Mouse (Mus musculus) limb, embryonic 11.5 days (tissue): ENCODE data around the gene Cacng2. TPM values are rescaled to one million over a fixed set of nuclear protein-coding genes. Genes with fewer than 3 reads are reported as not detected.

ENCODE experiments used
- ATAC-seq: fragments of 200-750 bp; cut with Nextera tagmentation; 2 replicates; pipeline ENCODE4 v1.8.0; 2017; ENCODE audit warnings: low read depth; ENCODE audit not compliant: insufficient number of reproducible peaks, low FRiP score, low TSS enrichment
- DNase-seq: peaks from one replicate; pipeline ENCODE4 v3.0.0-alpha.2; 2015; ENCODE audit warnings: low spot score
- H3K27ac ChIP-seq: fragments of 300-500 bp; sonication (generic); replicated peaks from 2 replicates; pipeline ENCODE4 v1.5.1; 2014; ENCODE audit warnings: low read depth, mild to moderate bottlenecking, low read length
- H3K27me3 ChIP-seq: fragments of 300-500 bp; sonication (generic); 2 replicates; pipeline ENCODE4 v1.6.1; 2014; ENCODE audit warnings: mild to moderate bottlenecking, low read length, mixed read lengths; ENCODE audit not compliant: control insufficient read depth, insufficient read depth
- H3K36me3 ChIP-seq: fragments of 300-500 bp; sonication (generic); 2 replicates; pipeline ENCODE4 v1.6.1; 2014; ENCODE audit warnings: mild to moderate bottlenecking, low read length, moderate library complexity, mixed read lengths; ENCODE audit not compliant: control insufficient read depth, insufficient read depth
- H3K4me1 ChIP-seq: fragments of 300-500 bp; sonication (generic); 2 replicates; pipeline ENCODE4 v1.6.1; 2014; ENCODE audit warnings: low read length, mixed read lengths; ENCODE audit not compliant: control insufficient read depth, insufficient read depth
- H3K4me2 ChIP-seq: fragments of 300-500 bp; sonication (generic); 2 replicates; pipeline ENCODE4 v1.6.1; 2014; ENCODE audit warnings: low read depth, mild to moderate bottlenecking, moderate library complexity; ENCODE audit not compliant: severe bottlenecking
- H3K4me3 ChIP-seq: fragments of 300-500 bp; sonication (generic); 2 replicates; pipeline ENCODE4 v1.5.1; 2014; ENCODE audit warnings: low read depth, low read length
- H3K9ac ChIP-seq: fragments of 300-500 bp; sonication (generic); 2 replicates; pipeline ENCODE4 v1.6.1; 2014; ENCODE audit warnings: mild to moderate bottlenecking, low read length
- H3K9me3 ChIP-seq: fragments of 300-500 bp; sonication (generic); 2 replicates; pipeline ENCODE4 v1.6.1; 2016; ENCODE audit warnings: low read length; ENCODE audit not compliant: control insufficient read depth
- WGBS: fragments of 180-500 bp; shearing (Covaris S2); extraction: QIAGEN DNeasy Blood & Tissue Kit; methylation state at CpG from one replicate; pipeline ENCODE4 v1.1.7; 2014; 5-methylcytosine and 5-hydroxymethylcytosine counted together
- polyA plus RNA-seq: library from polyadenylated mRNA; unstranded; fragments of >200 nt; fragmentation: Nextera tagmentation; extraction: Ambion mirVana; gene quantifications from 2 replicates; pipeline ENCODE4 v1.2.1, GENCODE M21; 2014

Cacng2 gene
- polyA plus RNA-seq, 1 experiment from 2014 or later = not detected

- 84% methylated on average over 10 of the region's 10 CpGs for WGBS
- H3K4me3 ChIP-seq = no peak overlapping the region
- H3K4me2 ChIP-seq = no peak overlapping the region
- H3K9me3 ChIP-seq = no peaks in the 10 kb centered on the region
- H3K36me3 ChIP-seq = no peaks in the 10 kb centered on the region
- H3K27me3 ChIP-seq = no peaks in the 10 kb centered on the region
- DNase-seq (no peak), ATAC-seq (no peak)
- no peak overlapping the region for H3K27ac ChIP-seq
- no peaks in the 10 kb centered on the region for H3K4me1 ChIP-seq
- no peak overlapping the region for H3K9ac ChIP-seq
Measured at GRCm38 (mm10) chr15:78050682-78051081, 69.1 kb downstream of the Cacng2 start.

GRCm38 (mm10) chr15:78049933-78050332, 69.9 kb downstream of the Cacng2 start:
- Histone ChIP-seq H3K9ac (no peak overlapping the region), H3K27me3 (no peaks in the 10 kb centered on the region), H3K4me1 (no peaks in the 10 kb centered on the region), H3K36me3 (no peaks in the 10 kb centered on the region), H3K27ac (no peak overlapping the region), H3K4me2 (no peak overlapping the region), H3K4me3 (no peak overlapping the region), H3K9me3 (no peaks in the 10 kb centered on the region)
- DNase-seq (no peak), ATAC-seq (no peak)
- WGBS = 81% methylated on average over 2 of the region's 2 CpGs

GRCm38 (mm10) chr15:78045842-78046241, 74.0 kb downstream of the Cacng2 start:
- Histone ChIP-seq H3K9me3 (no peaks in the 10 kb centered on the region), H3K36me3 (no peaks in the 10 kb centered on the region), H3K4me3 (no peak overlapping the region), H3K27ac (no peak overlapping the region), H3K27me3 (no peaks in the 10 kb centered on the region), H3K9ac (no peak overlapping the region), H3K4me2 (no peak overlapping the region), H3K4me1 (no peaks in the 10 kb centered on the region)
- no peak for ATAC-seq
- 72% methylated on average over 7 of the region's 7 CpGs for WGBS
- no peak for DNase-seq

DNA sequence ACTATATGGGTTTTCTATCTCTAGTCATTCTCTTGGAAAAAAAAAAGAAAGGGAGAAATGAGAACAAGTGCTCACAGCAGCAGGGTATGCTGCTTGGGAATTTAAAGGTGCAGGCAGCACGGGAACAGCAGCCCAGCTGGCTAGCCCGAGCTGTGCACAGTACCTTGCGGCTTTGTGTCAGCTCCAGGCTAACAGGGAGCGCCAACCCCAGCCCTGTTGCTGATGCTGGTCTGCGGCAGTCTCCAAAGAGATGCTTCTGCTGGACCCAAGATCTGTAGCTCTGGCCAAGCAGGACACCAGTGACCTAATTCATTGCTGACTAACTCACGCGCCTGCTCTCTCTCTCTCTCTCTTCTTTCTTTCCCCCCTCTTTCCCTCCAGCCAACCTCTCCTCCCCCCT, 74.5 kb downstream of the Cacng2 start:
- ATAC-seq = no peak
- 73% methylated on average over 7 of the region's 7 CpGs for WGBS
- H3K9ac ChIP-seq = no peak overlapping the region
- no peak overlapping the region for H3K4me3 ChIP-seq
- H3K27ac ChIP-seq = no peak overlapping the region
- no peak for DNase-seq
- no peak overlapping the region for H3K4me2 ChIP-seq
- no peaks in the 10 kb centered on the region for H3K36me3 ChIP-seq
- no peaks in the 10 kb centered on the region for H3K4me1 ChIP-seq
- H3K9me3 ChIP-seq = no peaks in the 10 kb centered on the region
- no peaks in the 10 kb centered on the region for H3K27me3 ChIP-seq

GRCm38 (mm10) chr15:78044826-78045225, 75.0 kb downstream of the Cacng2 start:
- 75% methylated on average over 6 of the region's 6 CpGs for WGBS
- no peak for ATAC-seq

DNA sequence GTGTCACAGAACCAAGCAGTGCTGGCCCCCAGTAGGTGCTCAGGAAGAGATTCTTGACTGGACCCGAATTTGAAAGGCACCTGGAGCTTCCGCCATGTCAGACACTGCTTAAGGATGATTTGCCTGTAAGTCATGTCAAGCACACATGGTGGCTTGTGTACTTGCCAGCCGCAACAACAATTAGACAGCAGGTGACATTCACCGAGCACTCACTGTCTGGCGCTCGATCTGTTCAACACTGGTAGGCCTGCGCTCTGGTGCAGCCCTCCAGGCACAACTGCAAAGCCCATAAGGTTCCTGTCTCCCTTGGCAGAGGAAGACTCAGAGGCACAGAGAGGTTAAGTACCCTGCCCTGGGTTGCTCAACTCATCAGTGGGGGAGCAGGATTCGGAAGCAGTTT, 77.1 kb downstream of the Cacng2 start:
- Histone ChIP-seq H3K27ac (no peak overlapping the region), H3K9me3 (no peaks in the 10 kb centered on the region), H3K9ac (no peak overlapping the region), H3K4me2 (no peak overlapping the region), H3K4me1 (no peaks in the 10 kb centered on the region), H3K4me3 (no peak overlapping the region), H3K27me3 (no peaks in the 10 kb centered on the region), H3K36me3 (no peaks in the 10 kb centered on the region)
- DNase-seq = no peak
- ATAC-seq = no peak
- WGBS = 89% methylated on average over 8 of the region's 8 CpGs

More at GRCm38 (mm10) chr15:78044826-78045225, 75.0 kb downstream of the Cacng2 start:
- no peak overlapping the region for H3K9ac ChIP-seq
- no peaks in the 10 kb centered on the region for H3K4me1 ChIP-seq
- no peaks in the 10 kb centered on the region for H3K9me3 ChIP-seq
- H3K27ac ChIP-seq = no peak overlapping the region
- H3K36me3 ChIP-seq = no peaks in the 10 kb centered on the region
- no peaks in the 10 kb centered on the region for H3K27me3 ChIP-seq
- no peak overlapping the region for H3K4me2 ChIP-seq
- H3K4me3 ChIP-seq = no peak overlapping the region
- DNase-seq = no peak

- Histone ChIP-seq H3K9me3 (no peaks in the 10 kb centered on the region), H3K9ac (no peak overlapping the region), H3K4me3 (no peak overlapping the region), H3K27me3 (no peaks in the 10 kb centered on the region), H3K4me1 (no peaks in the 10 kb centered on the region), H3K27ac (no peak overlapping the region), H3K36me3 (no peaks in the 10 kb centered on the region), H3K4me2 (no peak overlapping the region)
- no peak for ATAC-seq
- DNase-seq = no peak
- 85% methylated on average over 10 of the region's 10 CpGs for WGBS
Measured at GRCm38 (mm10) chr15:78037626-78038025, 82.2 kb downstream of the Cacng2 start.

GRCm38 (mm10) chr15:78036586-78036985, 83.2 kb downstream of the Cacng2 start:
- H3K27me3 ChIP-seq = no peaks in the 10 kb centered on the region
- ATAC-seq (no peak), DNase-seq (no peak)
- no peak overlapping the region for H3K4me2 ChIP-seq
- no peak overlapping the region for H3K27ac ChIP-seq
- H3K9me3 ChIP-seq = no peaks in the 10 kb centered on the region
- WGBS = 49% methylated on average over 2 of the region's 2 CpGs
- H3K9ac ChIP-seq = no peak overlapping the region
- H3K4me1 ChIP-seq = no peaks in the 10 kb centered on the region
- H3K36me3 ChIP-seq = no peaks in the 10 kb centered on the region
- no peak overlapping the region for H3K4me3 ChIP-seq

DNA sequence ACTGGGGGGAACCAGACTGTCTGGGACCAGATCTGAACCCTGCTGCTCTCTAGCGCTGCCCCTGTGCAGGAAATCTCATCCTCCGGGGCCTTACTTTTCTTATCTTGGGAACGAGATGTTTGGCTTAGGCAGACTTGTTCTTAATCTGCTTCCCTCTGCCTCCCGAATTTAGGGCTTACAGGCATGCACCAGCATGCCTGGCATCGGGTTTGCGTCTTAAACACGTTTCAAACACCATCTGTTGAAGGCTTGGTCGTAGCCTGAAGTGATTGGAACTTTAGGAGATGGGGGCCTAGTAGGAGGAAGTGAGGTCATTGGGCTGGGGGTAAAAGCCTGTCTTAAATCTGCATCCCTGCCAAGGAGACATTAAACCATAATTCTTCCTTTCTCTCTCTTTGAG, 89.9 kb downstream of the Cacng2 start:
- Histone ChIP-seq H3K4me3 (no peak overlapping the region), H3K36me3 (no peaks in the 10 kb centered on the region), H3K4me2 (no peak overlapping the region), H3K9ac (no peak overlapping the region), H3K4me1 (no peaks in the 10 kb centered on the region), H3K27me3 (no peaks in the 10 kb centered on the region), H3K27ac (no peak overlapping the region), H3K9me3 (no peaks in the 10 kb centered on the region)
- no peak for DNase-seq
- ATAC-seq = no peak
- WGBS = 64% methylated on average over 8 of the region's 8 CpGs
